Mouse (Mus musculus) thymus, adult 2 months (tissue): ENCODE data around the gene Vps39.

Experiments
- CTCF ChIP-seq: fragments of 200-500 bp; IDR thresholded peaks from 2 replicates; pipeline ENCODE4 v1.5.1; 2012; ENCODE audit warnings: mild to moderate bottlenecking, control low read depth, low read length, moderate library complexity, borderline replicate concordance; ENCODE audit not compliant: control insufficient read depth, poor library complexity, insufficient read depth; ENCODE audit errors: extremely low read depth
- POLR2A ChIP-seq: fragments of 200-500 bp; IDR thresholded peaks from 2 replicates; pipeline ENCODE4 v1.6.1; 2012; ENCODE audit warnings: mild to moderate bottlenecking, low read length, control low read depth, moderate library complexity; ENCODE audit not compliant: control insufficient read depth, poor library complexity, insufficient read depth; ENCODE audit errors: extremely low read depth

DNA sequence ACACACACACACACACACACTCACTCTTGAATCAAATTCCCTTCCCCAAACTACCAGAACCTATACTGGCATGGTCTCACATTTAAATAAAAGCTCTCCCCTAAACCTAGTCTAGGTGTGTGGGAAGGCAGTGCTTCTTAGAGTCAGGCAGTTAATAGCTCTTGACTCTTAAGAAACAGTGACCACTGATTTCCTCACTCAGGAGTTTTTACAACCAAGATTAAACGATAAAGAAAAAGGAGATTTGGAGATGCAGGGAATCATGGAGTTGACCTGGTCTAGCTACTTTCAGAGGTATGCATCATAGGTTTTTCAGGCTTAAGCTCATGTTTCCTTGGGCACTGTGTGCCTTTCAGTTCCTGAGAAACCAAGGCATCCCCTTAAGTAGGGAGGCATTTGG is 33.3 kb upstream of the Vps39 start:
- no peak for TF ChIP-seq CTCF
- TF ChIP-seq POLR2A, result no peak
